Mouse (Mus musculus) neural tube, embryonic 14.5 days (tissue): ENCODE data around the gene Timm22. TPM values are rescaled to one million over a fixed set of nuclear protein-coding genes. Genes with fewer than 3 reads are reported as not detected.
A peak's percentile ranks its signal among the peaks of the same experiment; 100 is the strongest.

Experiments used
- ATAC-seq: fragments of 200-750 bp; cut with Nextera tagmentation; 2 replicates; pipeline ENCODE4 v1.8.0; 2017; ENCODE audit warnings: low read depth, mild to moderate bottlenecking, moderate TSS enrichment, moderate library complexity
- H3K27ac ChIP-seq: fragments of 300-500 bp; sonication (generic); 2 replicates; pipeline ENCODE4 v1.5.1; 2014; ENCODE audit warnings: low read depth, mild to moderate bottlenecking, control low read depth, low read length, moderate library complexity, mixed read lengths
- H3K27me3 ChIP-seq: fragments of 300-500 bp; sonication (generic); 2 replicates; pipeline ENCODE4 v1.6.1; 2014; ENCODE audit warnings: low read length; ENCODE audit not compliant: control insufficient read depth, insufficient read depth
- H3K36me3 ChIP-seq: fragments of 300-500 bp; sonication (generic); 2 replicates; pipeline ENCODE4 v1.6.1; 2014; ENCODE audit warnings: low read length, mixed read lengths; ENCODE audit not compliant: control insufficient read depth, insufficient read depth
- H3K4me1 ChIP-seq: fragments of 300-500 bp; sonication (generic); 2 replicates; pipeline ENCODE4 v1.6.1; 2014; ENCODE audit warnings: low read length; ENCODE audit not compliant: control insufficient read depth, insufficient read depth
- H3K4me2 ChIP-seq: fragments of 300-500 bp; sonication (generic); 2 replicates; pipeline ENCODE4 v1.6.1; 2014; ENCODE audit warnings: mild to moderate bottlenecking, low read depth, low read length, control low read depth
- H3K4me3 ChIP-seq: fragments of 300-500 bp; sonication (generic); 2 replicates; pipeline ENCODE4 v1.5.1; 2014; ENCODE audit warnings: low read depth, low read length, control low read depth, mixed read lengths
- H3K9ac ChIP-seq: fragments of 300-500 bp; sonication (generic); replicated peaks from 2 replicates; pipeline ENCODE4 v1.6.1; 2014; ENCODE audit warnings: low read depth, mild to moderate bottlenecking, control low read depth, low read length, mixed read lengths
- H3K9me3 ChIP-seq: fragments of 300-500 bp; sonication (generic); 2 replicates; pipeline ENCODE4 v1.6.1; 2016; ENCODE audit warnings: low read length; ENCODE audit not compliant: control insufficient read depth
- WGBS: fragments of 180-500 bp; shearing (Covaris S2); extraction: QIAGEN DNeasy Blood & Tissue Kit; methylation state at CpG from one replicate; pipeline ENCODE4 v1.1.7; 2014; 5-methylcytosine and 5-hydroxymethylcytosine counted together
- polyA plus RNA-seq: library from polyadenylated mRNA; unstranded; fragments of >200 nt; fragmentation: Nextera tagmentation; extraction: Ambion mirVana; gene quantifications from 2 replicates; pipeline ENCODE4 v1.2.1, GENCODE M21; 2014

The Timm22 gene
- polyA plus RNA-seq, 1 experiment from 2014 or later: 116 TPM

- H3K4me1 ChIP-seq: peaks cover 7% of the 10 kb centered on the region; the same call in 1 of the 2 replicates
- H3K4me2 ChIP-seq: no peak overlapping the region
- H3K27me3 ChIP-seq: no peaks in the 10 kb centered on the region
- no peak for ATAC-seq
- WGBS: 78% methylated on average over 3 of the region's 3 CpGs
- H3K9ac ChIP-seq: no peak overlapping the region
- no peaks in the 10 kb centered on the region for H3K9me3 ChIP-seq
- H3K4me3 ChIP-seq: no peak overlapping the region
- H3K27ac ChIP-seq: no peak overlapping the region
- peaks cover 37% of the 10 kb centered on the region for H3K36me3 ChIP-seq
Observed at GRCm38 (mm10) chr11:76459489-76459888, 52.7 kb downstream of the Timm22 start.

- H3K4me1 ChIP-seq: peaks cover 15% of the 10 kb centered on the region; the same call in 1 of the 2 replicates
- no peak overlapping the region for H3K27ac ChIP-seq
Observed at GRCm38 (mm10) chr11:76461201-76461600, 54.4 kb downstream of the Timm22 start.

GRCm38 (mm10) chr11:76461696-76462095 is 54.9 kb downstream of the Timm22 start:
- peaks cover 23% of the 10 kb centered on the region for H3K36me3 ChIP-seq
- peak overlapping the region; percentile 44; the same call in 1 of the 2 replicates for H3K27ac ChIP-seq
- no peaks in the 10 kb centered on the region for H3K9me3 ChIP-seq
- H3K4me2 ChIP-seq: no peak overlapping the region
- no peak overlapping the region for H3K4me3 ChIP-seq
- ATAC-seq: no peak
- H3K9ac ChIP-seq: no peak overlapping the region
- H3K27me3 ChIP-seq: no peaks in the 10 kb centered on the region
- WGBS: 78% methylated on average over 5 of the region's 5 CpGs
- H3K4me1 ChIP-seq: peaks cover 20% of the 10 kb centered on the region

More at GRCm38 (mm10) chr11:76461201-76461600, 54.4 kb downstream of the Timm22 start:
- Histone ChIP-seq H3K9ac (no peak overlapping the region), H3K4me3 (no peak overlapping the region), H3K27me3 (no peaks in the 10 kb centered on the region), H3K4me2 (no peak overlapping the region), H3K36me3 (peaks cover 23% of the 10 kb centered on the region), H3K9me3 (no peaks in the 10 kb centered on the region)
- no peak for ATAC-seq
- WGBS: 39% methylated on average over 6 of the region's 6 CpGs

GRCm38 (mm10) chr11:76465879-76466278 is 59.1 kb downstream of the Timm22 start:
- Histone ChIP-seq H3K4me2 (peak overlapping the region; percentile 64; the same call in 1 of the 2 replicates), H3K27me3 (no peaks in the 10 kb centered on the region), H3K9ac (no peak overlapping the region), H3K4me1 (peaks cover 46% of the 10 kb centered on the region), H3K9me3 (no peaks in the 10 kb centered on the region), H3K36me3 (peaks cover 10% of the 10 kb centered on the region), H3K27ac (no peak overlapping the region), H3K4me3 (no peak overlapping the region)
- WGBS: 88% methylated on average over 4 of the region's 4 CpGs
- no peak for ATAC-seq

Other genes starting within 250 kb of the Timm22 start
- 71.0 and 72.8 TPM in 2 replicates for gene Vps53, start 227.3 kb upstream of the Timm22 start, polyA plus RNA-seq
- 28.8 and 30.2 TPM in 2 replicates for gene Fam57a, start 227.3 kb upstream of the Timm22 start, polyA plus RNA-seq
- not detected in 2 replicates for gene Dbil5, start 189.3 kb upstream of the Timm22 start, polyA plus RNA-seq
- gene Gemin4, start 189.3 kb upstream of the Timm22 start, polyA plus RNA-seq: 13.8 and 16.6 TPM in 2 replicates
- 23.8 and 25.4 TPM in 2 replicates for gene Mrm3, start 163.2 kb upstream of the Timm22 start, polyA plus RNA-seq
- gene Glod4, start 163.2 kb upstream of the Timm22 start, polyA plus RNA-seq: 119 and 126 TPM in 2 replicates
- gene Nxn, start 7.8 kb upstream of the Timm22 start, polyA plus RNA-seq: 23.5 and 34.7 TPM in 2 replicates
- 99.2 and 115 TPM in 2 replicates for gene Abr, start 215.4 kb downstream of the Timm22 start, polyA plus RNA-seq